Mouse (Mus musculus) E14TG2a.4 (cell line): Measurements from ENCODE around the gene Rps9.

Source experiments
- CTCF ChIP-seq: conservative IDR thresholded peaks from 2 replicates; pipeline ENCODE4 v1.5.1; 2014; ENCODE audit warnings: low read length
- NANOG ChIP-seq: IDR thresholded peaks from 2 replicates; pipeline ENCODE4 v1.6.1; 2014; ENCODE audit warnings: borderline replicate concordance, low read length, mixed read lengths
- POU5F1 ChIP-seq: IDR thresholded peaks from 2 replicates; pipeline ENCODE4 v1.6.1; 2014; ENCODE audit warnings: low read length, borderline replicate concordance

GRCm38 (mm10) chr7:3692382-3692986 lies 11.3 kb upstream of the Rps9 start, which contains the start of gene Tsen34:
- TF ChIP-seq CTCF: no peak
- no peak for TF ChIP-seq POU5F1
- TF ChIP-seq NANOG: no peak
